In genomic region chr19:45031780-45032179, GRCm38 (mm10) we compare ENCODE assay signal across 7 mouse cellular contexts. TPM values are rescaled to one million over a fixed set of nuclear protein-coding genes. Genes with fewer than 3 reads are reported as not detected.
DNase-seq lines count a peak whose midpoint lies in the region; ATAC-seq and TF ChIP-seq lines count a peak whose summit lies in the region.

No protein-coding gene starts in this region.

- H3K27me3 ChIP-seq in MEL (ENCODE audit: control insufficient read depth in 1 of 2, insufficient read depth in 2 of 2, low read length in 2 of 2) = no peaks in the 10 kb centered on the region
- no peaks in the 10 kb centered on the region; the same call in 1 of the 2 replicates for H3K27me3 ChIP-seq in lung, embryonic 15.5 days

- no peak overlapping the region for H3K4me2 ChIP-seq in lung, embryonic 15.5 days

- peak; percentile 93 to 99 (median 97) for TF ChIP-seq CTCF in MEL (IDR thresholded peaks at IDR 0.05 in 2 of 3, conservative IDR thresholded peaks at IDR 0.05 in 1 of 3; ENCODE audit: control insufficient read depth in 1 of 3, insufficient read depth in 1 of 3, low read depth in 2 of 3, low read length in 3 of 3, poor library complexity in 1 of 3, severe bottlenecking in 1 of 3)
- TF ChIP-seq CTCF in bone marrow macrophage, adult 2 months (IDR thresholded peaks at IDR 0.05; ENCODE audit: low read depth, low read length) = peak; percentile 79

- intact Hi-C loops in heart, postnatal 10 days (cut with DNase I) = loop anchor here (1.0 kb wide), 1 partner anchor 19 kb away; no protein-coding TSS in a partner anchor

- no peak overlapping the region for H3K27ac ChIP-seq in MEL (ENCODE audit: control insufficient read depth, low read depth, low read length)
- no peak overlapping the region for H3K27ac ChIP-seq in bone marrow macrophage, adult 2 months (ENCODE audit: insufficient read depth, low read depth, low read length)
- no peak overlapping the region for H3K27ac ChIP-seq in lung, embryonic 15.5 days

- ATAC-seq in erythroblast, adult 5-6 weeks (replicated peaks; ENCODE audit: low FRiP score, poor library complexity, severe bottlenecking) = peak; percentile 75
- ATAC-seq in lung, embryonic 15.5 days (ENCODE audit: borderline replicate concordance, extremely low read depth, low FRiP score, low TSS enrichment) = peak; percentile 46

- peak; percentile 92 for TF ChIP-seq RAD21 in MEL (IDR thresholded peaks at IDR 0.05; ENCODE audit: low read depth, low read length)

- WGBS in lung, embryonic 15.5 days = 19% methylated on average over 4 of the region's 4 CpGs

- TF ChIP-seq POLR2A in MEL (IDR thresholded peaks at IDR 0.05; ENCODE audit: control insufficient read depth in 1 of 2, insufficient read depth in 1 of 2, low read depth in 1 of 2, low read length in 2 of 2, poor library complexity in 1 of 2) = no peak
- TF ChIP-seq POLR2A in bone marrow macrophage, adult 2 months (IDR thresholded peaks at IDR 0.05; ENCODE audit: borderline replicate concordance, low read depth, low read length) = no peak

- H3K36me3 ChIP-seq in MEL (ENCODE audit: control insufficient read depth in 1 of 2, insufficient read depth in 2 of 2, low read length in 2 of 2) = peaks cover 0 to 10% of the 10 kb centered on the region in 2 experiments; a peak in 2 of 4 replicates
- H3K36me3 ChIP-seq in lung, embryonic 15.5 days = peaks cover 17% of the 10 kb centered on the region

- H3K4me3 ChIP-seq in MEL (ENCODE audit: control insufficient read depth in 1 of 2, insufficient read depth in 1 of 2, low read depth in 2 of 2, low read length in 2 of 2) = peak overlapping the region in 1 of 2 experiments; percentile 33; a peak in 1 of 4 replicates
- H3K4me3 ChIP-seq in bone marrow macrophage, adult 2 months (ENCODE audit: insufficient read depth, low read length) = no peak overlapping the region
- H3K4me3 ChIP-seq in lung, embryonic 15.5 days = no peak overlapping the region

- H3K79me2 ChIP-seq in MEL (ENCODE audit: control insufficient read depth, insufficient read depth, low read length, poor library complexity) = no peaks in the 10 kb centered on the region

- DNase-seq in MEL (ENCODE audit: low read depth, low spot score) = peak; percentile 92
- DNase-seq in heart, postnatal 10 days = peak; percentile 87 to 89
- peak; percentile 86 for DNase-seq in kidney, postnatal 14 days
- peak; percentile 83 for DNase-seq in retina, postnatal 1 day

- H3K9me3 ChIP-seq in MEL (replicated peaks; ENCODE audit: insufficient read depth, low read length) = no peaks in the 10 kb centered on the region
- no peaks in the 10 kb centered on the region for H3K9me3 ChIP-seq in lung, embryonic 15.5 days

- no peak for TF ChIP-seq EP300 in MEL (IDR thresholded peaks at IDR 0.05; ENCODE audit: low read depth in 1 of 2, low read length in 2 of 2)

- peaks cover 8 to 22% of the 10 kb centered on the region in 2 experiments for H3K4me1 ChIP-seq in MEL (ENCODE audit: control insufficient read depth in 1 of 2, insufficient read depth in 2 of 2, low read length in 2 of 2)
- H3K4me1 ChIP-seq in bone marrow macrophage, adult 2 months (ENCODE audit: control insufficient read depth, insufficient read depth, low read length) = peaks cover 4% of the 10 kb centered on the region
- peaks cover 29% of the 10 kb centered on the region for H3K4me1 ChIP-seq in lung, embryonic 15.5 days

- peak overlapping the region; percentile 54; the same call in 1 of the 2 replicates for H3K9ac ChIP-seq in MEL (ENCODE audit: control insufficient read depth, low read depth, low read length, poor library complexity, severe bottlenecking)
- H3K9ac ChIP-seq in lung, embryonic 15.5 days = no peak overlapping the region

TF ChIP-seq in MEL, 35 proteins besides CTCF, POLR2A, EP300 and RAD21 (continues in another document):
- TF ChIP-seq SMC3 (IDR thresholded peaks at IDR 0.05; ENCODE audit: low read depth, low read length) (peak; percentile 75), KAT2A (conservative IDR thresholded peaks at IDR 0.05; ENCODE audit: low read depth, low read length) (no peak), NELFE (IDR thresholded peaks at IDR 0.05; ENCODE audit: low read depth, low read length) (no peak), GABPA (IDR thresholded peaks at IDR 0.05; ENCODE audit: low read depth, low read length) (no peak), MAFK (IDR thresholded peaks at IDR 0.05; ENCODE audit: borderline replicate concordance, low read depth, low read length) (no peak), TCF12 (IDR thresholded peaks at IDR 0.05; ENCODE audit: low read depth, low read length) (no peak), ELF1 (IDR thresholded peaks at IDR 0.05; ENCODE audit: low read depth, low read length) (no peak), MAX (IDR thresholded peaks at IDR 0.05; ENCODE audit: low read length) (no peak), UBTF (IDR thresholded peaks at IDR 0.05; ENCODE audit: borderline replicate concordance, insufficient read depth, low read depth, low read length) (no peak), GATA1 (IDR thresholded peaks at IDR 0.05; ENCODE audit: low read depth, low read length) (no peak), ZMIZ1 (IDR thresholded peaks at IDR 0.05; ENCODE audit: low read depth, low read length) (no peak), MYC (IDR thresholded peaks at IDR 0.05; ENCODE audit: low read depth, low read length) (peak; percentile 47; the same call in 1 of the 2 replicates), USF2 (IDR thresholded peaks at IDR 0.05; ENCODE audit: borderline replicate concordance in 1 of 2, insufficient read depth in 1 of 2, low read depth in 1 of 2, low read length in 2 of 2) (no peak), RCOR1 (IDR thresholded peaks at IDR 0.05; ENCODE audit: low read depth, low read length) (no peak), POLR2AphosphoS2 (IDR thresholded peaks at IDR 0.05; ENCODE audit: low read length) (no peak), JUND (IDR thresholded peaks at IDR 0.05; ENCODE audit: low read depth, low read length) (no peak), ETS1 (IDR thresholded peaks at IDR 0.05; ENCODE audit: low read depth, low read length) (0 out of 2 replicates have a peak, but pooled peaks have one; percentile 9)

RNA-seq across cellular contexts. Expression of gene Pdzd7, which starts 13.7 kb away (rescaled TPM):
- 0.08 and 0.10 TPM in 2 replicates for total RNA-seq in MEL (2012; rRNA removed)
- polyA plus RNA-seq in MEL (2012; ENCODE audit: insufficient read depth in 1 of 2, insufficient read length in 2 of 2, low read depth in 1 of 2, low replicate concordance in 2 of 2, missing spikeins in 1 of 2) = under 1 TPM in 1 of 2 experiments, not detected in 1; 0.56 TPM
- polyA plus RNA-seq in bone marrow macrophage, adult 2 months (2012; ENCODE audit: insufficient read depth, insufficient read length, missing spikeins) = not detected in 2 replicates
- not detected in 2 replicates for total RNA-seq in erythroblast, adult 5-6 weeks (2015; ENCODE audit: low replicate concordance)
- total RNA-seq in erythroblast, adult 5-6 weeks (2017; ENCODE audit: low replicate concordance) = 0.28 TPM in 1 of 2 replicates, not detected in the other
- under 1 TPM in 1 of 2 experiments, not detected in 1; 0.22 TPM for total RNA-seq in heart, postnatal 10 days (2021)
- polyA plus RNA-seq in lung, embryonic 15.5 days (2015; fragmentation: Nextera tagmentation; extraction: Ambion mirVana) = 0.30 and 0.34 TPM in 2 replicates

RNA-seq across cellular contexts. Expression of gene Sfxn3, which starts 15.5 kb away (rescaled TPM):
- 3.6 and 5.0 TPM in 2 replicates for total RNA-seq in MEL (2012; rRNA removed)
- polyA plus RNA-seq in MEL (2012; ENCODE audit: insufficient read depth in 1 of 2, insufficient read length in 2 of 2, low read depth in 1 of 2, low replicate concordance in 2 of 2, missing spikeins in 1 of 2) = 10 to 100 TPM in 1 of 2 experiments, not detected in 1; 10.6 TPM
- 45.1 and 45.7 TPM in 2 replicates for polyA plus RNA-seq in bone marrow macrophage, adult 2 months (2012; ENCODE audit: insufficient read depth, insufficient read length, missing spikeins)
- 9.4 and 16.7 TPM in 2 replicates for total RNA-seq in erythroblast, adult 5-6 weeks (2015; ENCODE audit: low replicate concordance)
- total RNA-seq in erythroblast, adult 5-6 weeks (2017; ENCODE audit: low replicate concordance) = 3.4 and 3.8 TPM in 2 replicates
- total RNA-seq in heart, postnatal 10 days (2021) = 10 to 100 TPM; 21.8 to 23.9 TPM
- 20.5 and 21.7 TPM in 2 replicates for polyA plus RNA-seq in lung, embryonic 15.5 days (2015; fragmentation: Nextera tagmentation; extraction: Ambion mirVana)

RNA-seq across cellular contexts. Expression of gene Lzts2, which starts 17.6 kb away (rescaled TPM):
- 4.0 and 4.2 TPM in 2 replicates for total RNA-seq in MEL (2012; rRNA removed)
- 10 to 100 TPM in 1 of 2 experiments, not detected in 1; 13.1 TPM for polyA plus RNA-seq in MEL (2012; ENCODE audit: insufficient read depth in 1 of 2, insufficient read length in 2 of 2, low read depth in 1 of 2, low replicate concordance in 2 of 2, missing spikeins in 1 of 2)
- 3.0 and 3.6 TPM in 2 replicates for polyA plus RNA-seq in bone marrow macrophage, adult 2 months (2012; ENCODE audit: insufficient read depth, insufficient read length, missing spikeins)
- not detected in 2 replicates for total RNA-seq in erythroblast, adult 5-6 weeks (2015; ENCODE audit: low replicate concordance)
- total RNA-seq in erythroblast, adult 5-6 weeks (2017; ENCODE audit: low replicate concordance) = 0.42 and 0.60 TPM in 2 replicates
- 10 to 100 TPM; 60.9 to 77.8 TPM for total RNA-seq in heart, postnatal 10 days (2021)
- 75.9 and 81.8 TPM in 2 replicates for polyA plus RNA-seq in lung, embryonic 15.5 days (2015; fragmentation: Nextera tagmentation; extraction: Ambion mirVana)

RNA-seq across cellular contexts. Expression of gene Mrpl43, which starts 25.5 kb away (rescaled TPM):
- total RNA-seq in MEL (2012; rRNA removed) = 136 and 145 TPM in 2 replicates
- polyA plus RNA-seq in MEL (2012; ENCODE audit: insufficient read depth in 1 of 2, insufficient read length in 2 of 2, low read depth in 1 of 2, low replicate concordance in 2 of 2, missing spikeins in 1 of 2) = 100 to 1,000 TPM in 1 of 2 experiments, not detected in 1; 136 TPM
- 38.5 and 42.1 TPM in 2 replicates for polyA plus RNA-seq in bone marrow macrophage, adult 2 months (2012; ENCODE audit: insufficient read depth, insufficient read length, missing spikeins)
- 9.2 and 14.0 TPM in 2 replicates for total RNA-seq in erythroblast, adult 5-6 weeks (2015; ENCODE audit: low replicate concordance)
- total RNA-seq in erythroblast, adult 5-6 weeks (2017; ENCODE audit: low replicate concordance) = 8.0 and 11.6 TPM in 2 replicates
- total RNA-seq in heart, postnatal 10 days (2021) = 10 to 100 TPM; 49.1 to 51.6 TPM
- polyA plus RNA-seq in lung, embryonic 15.5 days (2015; fragmentation: Nextera tagmentation; extraction: Ambion mirVana) = 70.1 and 70.8 TPM in 2 replicates

RNA-seq across cellular contexts. Expression of gene Twnk, which starts 26.3 kb away (rescaled TPM):
- total RNA-seq in MEL (2012; rRNA removed) = 35.9 and 37.5 TPM in 2 replicates
- polyA plus RNA-seq in MEL (2012; ENCODE audit: insufficient read depth in 1 of 2, insufficient read length in 2 of 2, low read depth in 1 of 2, low replicate concordance in 2 of 2, missing spikeins in 1 of 2) = 10 to 100 TPM in 1 of 2 experiments, not detected in 1; 55.6 TPM
- polyA plus RNA-seq in bone marrow macrophage, adult 2 months (2012; ENCODE audit: insufficient read depth, insufficient read length, missing spikeins) = 4.4 and 5.5 TPM in 2 replicates
- 0.84 and 3.5 TPM in 2 replicates for total RNA-seq in erythroblast, adult 5-6 weeks (2015; ENCODE audit: low replicate concordance)
- 1.9 and 5.2 TPM in 2 replicates for total RNA-seq in erythroblast, adult 5-6 weeks (2017; ENCODE audit: low replicate concordance)
- 10 to 100 TPM; 16.6 to 19.1 TPM for total RNA-seq in heart, postnatal 10 days (2021)
- 17.8 and 20.8 TPM in 2 replicates for polyA plus RNA-seq in lung, embryonic 15.5 days (2015; fragmentation: Nextera tagmentation; extraction: Ambion mirVana)

Comparison
In these comparisons a context has a peak if more than half of its experiments do, and no peak if none do; other contexts are left out.
1. RNA of gene Lzts2, which starts 17.6 kb away (total RNA-seq): 60.9 to 77.8 TPM in heart, postnatal 10 days; 4.0 to 4.2 TPM in MEL and 0.42 to 0.60 TPM in erythroblast, adult 5-6 weeks; every median in the first group is over 10 times any median in the second.
2. Peak in every context shown above with its lines, with median percentiles within 50 percentile points of each other: DNase-seq.